Mouse (Mus musculus): Measurements from ENCODE around the gene Mcm5. TPM values are rescaled to one million over a fixed set of nuclear protein-coding genes. Genes with fewer than 3 reads are reported as not detected.

Mcm5 gene
- polyA plus RNA-seq, 1 experiment from 2014 or later, result 103 TPM

DNA sequence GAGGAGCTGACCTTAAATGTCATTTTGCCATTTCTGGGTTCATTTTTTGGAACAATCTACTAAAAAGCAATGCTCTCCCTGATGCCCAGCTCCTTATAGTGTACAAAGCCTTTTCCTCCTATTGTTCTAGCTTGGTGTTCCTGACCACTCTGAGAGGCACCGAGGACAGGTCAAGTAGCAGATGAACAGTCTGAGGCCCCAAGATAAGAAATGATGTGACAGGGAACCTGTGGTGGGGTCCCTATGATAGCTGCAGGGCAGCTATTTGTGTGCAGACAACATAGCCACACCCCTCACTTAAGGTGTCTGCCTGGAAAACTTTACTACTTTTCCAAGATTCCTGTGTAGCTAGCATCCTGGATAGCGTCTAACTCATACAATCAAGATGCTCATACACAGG, 26.9 kb downstream of the Mcm5 start:
- Histone ChIP-seq H3K9me3 (replicated peaks) (no peaks in the 10 kb centered on the region), H3K9ac (no peak overlapping the region), H3K4me2 (no peak overlapping the region), H3K27ac (ENCODE audit: poor library complexity, severe bottlenecking) (no peak overlapping the region), H3K36me3 (no peaks in the 10 kb centered on the region), H3K27me3 (replicated peaks) (no peaks in the 10 kb centered on the region), H3K4me1 (replicated peaks) (peaks cover 19% of the 10 kb centered on the region), H3K4me3 (no peak overlapping the region)
- 37% methylated on average over 2 of the region's 2 CpGs for WGBS
- no peak for ATAC-seq (ENCODE audit: insufficient number of reproducible peaks, low FRiP score)

DNA sequence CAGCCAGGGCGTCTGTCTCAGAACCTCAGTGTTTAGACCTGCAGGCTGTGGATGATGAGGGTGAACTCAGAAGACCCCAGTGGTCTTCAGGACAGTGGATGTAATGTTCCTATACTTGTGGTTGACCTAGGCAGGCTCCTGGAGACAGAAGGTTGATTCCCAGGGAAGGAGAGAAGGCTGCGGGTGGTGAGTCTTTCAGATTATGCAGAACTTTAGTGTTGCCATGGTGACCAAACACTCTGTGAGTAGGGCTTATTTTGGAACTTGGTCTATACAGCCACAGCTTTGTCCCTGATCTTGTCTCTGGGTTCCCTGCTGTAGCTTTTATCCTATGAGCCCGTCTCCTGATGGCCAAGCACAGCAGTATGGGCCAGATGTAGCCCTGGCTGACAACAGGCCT, 28.2 kb downstream of the Mcm5 start:
- 65% methylated on average over 3 of the region's 3 CpGs for WGBS
- Histone ChIP-seq H3K4me1 (replicated peaks) (peaks cover 19% of the 10 kb centered on the region), H3K36me3 (no peaks in the 10 kb centered on the region), H3K27ac (ENCODE audit: poor library complexity, severe bottlenecking) (no peak overlapping the region), H3K4me2 (no peak overlapping the region), H3K4me3 (no peak overlapping the region), H3K27me3 (replicated peaks) (no peaks in the 10 kb centered on the region), H3K9me3 (replicated peaks) (no peaks in the 10 kb centered on the region), H3K9ac (no peak overlapping the region)
- ATAC-seq (ENCODE audit: insufficient number of reproducible peaks, low FRiP score), result no peak

DNA sequence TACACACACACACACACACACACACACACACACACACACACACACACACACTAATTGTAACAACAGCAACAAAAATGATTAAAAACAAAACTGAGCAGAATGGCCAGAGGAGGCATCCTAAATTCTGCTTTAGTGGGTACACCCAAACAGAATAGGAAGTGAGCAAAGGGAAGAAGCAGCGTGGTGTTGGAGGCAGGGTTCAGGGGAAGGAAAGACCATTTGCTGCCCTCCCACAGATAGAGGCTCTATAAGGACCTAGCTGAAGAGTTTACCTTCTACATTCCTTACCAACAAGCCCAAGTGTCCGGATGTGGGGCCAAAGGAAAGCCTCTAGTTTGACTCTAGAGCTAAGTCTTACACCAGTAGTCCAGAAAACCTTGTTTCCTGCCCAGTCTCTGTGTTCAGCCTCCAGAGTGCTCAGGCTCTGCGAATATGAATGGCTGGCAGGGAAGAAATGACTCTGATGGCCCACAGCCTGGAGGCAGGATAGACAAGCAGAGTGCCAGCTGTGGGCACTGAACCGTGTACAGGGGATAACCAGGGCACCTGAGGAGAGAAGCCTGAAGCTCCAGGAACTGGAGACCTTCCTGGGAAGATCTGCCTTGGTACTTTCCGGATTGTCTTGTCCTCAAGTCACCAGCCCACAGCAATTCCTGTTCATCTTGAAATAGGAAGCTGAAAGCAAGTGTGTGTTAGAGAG, 41.7 kb downstream of the Mcm5 start:
- Histone ChIP-seq H3K9ac (no peak overlapping the region), H3K9me3 (replicated peaks) (no peaks in the 10 kb centered on the region), H3K27me3 (replicated peaks) (no peaks in the 10 kb centered on the region), H3K4me3 (no peak overlapping the region), H3K4me2 (no peak overlapping the region), H3K27ac (ENCODE audit: poor library complexity, severe bottlenecking) (no peak overlapping the region), H3K4me1 (replicated peaks) (no peaks in the 10 kb centered on the region), H3K36me3 (no peaks in the 10 kb centered on the region)
- WGBS, result 68% methylated on average over 5 of the region's 5 CpGs
- ATAC-seq (ENCODE audit: insufficient number of reproducible peaks, low FRiP score), result no peak

DNA sequence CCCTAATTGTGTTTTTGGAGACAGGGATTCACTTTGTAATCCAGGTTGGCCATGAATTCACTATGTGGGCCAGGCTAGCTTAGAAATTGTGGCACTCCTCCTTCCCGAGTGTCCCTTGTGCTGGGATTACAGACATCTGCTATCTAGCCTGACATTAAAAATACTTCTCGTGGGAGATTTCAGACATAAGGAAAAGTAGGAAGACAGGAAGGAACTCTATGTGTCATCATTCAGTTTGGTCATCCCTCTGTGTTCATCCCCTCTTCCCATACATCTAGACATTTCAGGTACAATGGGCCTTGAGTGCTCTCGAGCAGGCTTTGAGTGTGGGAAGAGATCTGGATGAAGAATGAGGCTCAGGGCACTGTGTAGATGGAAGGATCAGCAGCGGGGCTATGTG, 42.4 kb downstream of the Mcm5 start:
- Histone ChIP-seq H3K4me2 (no peak overlapping the region), H3K9ac (no peak overlapping the region), H3K4me3 (no peak overlapping the region), H3K9me3 (replicated peaks) (no peaks in the 10 kb centered on the region), H3K27ac (ENCODE audit: poor library complexity, severe bottlenecking) (no peak overlapping the region), H3K4me1 (replicated peaks) (no peaks in the 10 kb centered on the region), H3K36me3 (no peaks in the 10 kb centered on the region), H3K27me3 (replicated peaks) (no peaks in the 10 kb centered on the region)
- WGBS, result 78% methylated on average over 4 of the region's 4 CpGs
- no peak for ATAC-seq (ENCODE audit: insufficient number of reproducible peaks, low FRiP score)

DNA sequence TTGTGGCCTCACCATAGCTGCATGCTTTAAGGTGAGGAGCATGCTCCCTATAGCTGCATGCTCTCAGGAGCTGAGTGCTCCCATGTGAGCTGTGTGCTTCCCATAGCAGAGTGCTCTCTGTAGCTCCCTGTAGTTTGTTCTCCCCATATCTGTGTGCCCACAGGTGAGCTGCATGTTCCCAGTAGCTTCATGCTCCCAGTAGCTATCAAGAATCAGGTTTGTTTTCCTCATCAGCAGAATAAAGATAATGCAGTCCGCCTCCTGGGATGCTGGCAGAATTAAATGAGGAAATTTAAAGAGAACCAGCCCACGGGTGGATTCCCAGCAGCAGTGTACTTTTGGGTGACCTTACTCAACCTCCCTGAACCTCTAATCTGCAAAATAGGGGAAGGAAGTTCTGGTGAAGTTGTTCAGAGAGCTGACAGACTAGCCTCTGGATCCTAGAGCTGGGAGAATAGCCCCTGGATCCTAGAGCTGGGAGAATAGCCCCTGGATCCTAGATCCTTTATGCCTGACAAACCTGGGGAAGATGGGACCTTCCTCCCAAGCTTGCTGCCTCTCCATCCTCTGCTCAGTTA, 43.2 kb downstream of the Mcm5 start:
- no peaks in the 10 kb centered on the region for H3K27me3 ChIP-seq (replicated peaks)
- H3K27ac ChIP-seq (ENCODE audit: poor library complexity, severe bottlenecking), result no peak overlapping the region
- no peaks in the 10 kb centered on the region for H3K36me3 ChIP-seq
- H3K4me2 ChIP-seq, result no peak overlapping the region
- no peak overlapping the region for H3K9ac ChIP-seq
- ATAC-seq (ENCODE audit: insufficient number of reproducible peaks, low FRiP score), result no peak
- 61% methylated on average over 2 of the region's 2 CpGs for WGBS
- H3K9me3 ChIP-seq (replicated peaks), result no peaks in the 10 kb centered on the region
- no peaks in the 10 kb centered on the region for H3K4me1 ChIP-seq (replicated peaks)
- no peak overlapping the region for H3K4me3 ChIP-seq

DNA sequence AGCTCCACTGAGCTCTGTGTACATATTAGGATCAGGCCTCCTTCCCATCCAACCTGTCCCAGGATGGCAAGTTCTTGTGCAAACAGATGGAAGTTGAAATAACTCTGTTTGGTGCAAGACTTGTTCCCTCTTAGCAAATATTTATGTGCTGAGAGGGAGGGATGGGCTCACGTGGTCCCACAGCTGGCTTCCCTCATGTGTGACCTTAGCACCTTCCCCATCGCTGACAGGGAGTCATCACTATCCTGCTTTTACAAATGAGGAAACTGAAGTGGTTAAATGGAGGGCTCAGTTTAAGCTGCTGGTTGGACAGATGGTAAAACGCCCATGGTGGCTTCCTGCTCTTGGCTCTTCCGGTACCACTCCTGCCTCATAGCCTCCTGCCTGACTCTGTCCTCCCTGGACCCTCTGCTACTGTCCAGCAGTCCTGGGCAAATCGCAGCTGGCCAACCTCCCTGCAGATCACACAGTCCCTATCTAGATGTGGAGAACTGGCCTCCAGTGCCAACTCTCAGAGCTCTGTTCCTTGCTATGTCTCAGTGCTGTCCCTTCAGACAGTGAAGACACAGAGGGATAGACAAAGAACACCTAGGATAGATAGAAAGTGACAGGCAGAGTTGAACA, 45.6 kb downstream of the Mcm5 start:
- H3K4me2 ChIP-seq, result no peak overlapping the region
- ATAC-seq (ENCODE audit: insufficient number of reproducible peaks, low FRiP score), result no peak
- no peaks in the 10 kb centered on the region for H3K27me3 ChIP-seq (replicated peaks)
- no peaks in the 10 kb centered on the region for H3K36me3 ChIP-seq
- H3K9ac ChIP-seq, result no peak overlapping the region
- no peak overlapping the region for H3K4me3 ChIP-seq
- no peaks in the 10 kb centered on the region for H3K9me3 ChIP-seq (replicated peaks)
- WGBS, result 63% methylated on average over 5 of the region's 5 CpGs
- no peak overlapping the region for H3K27ac ChIP-seq (ENCODE audit: poor library complexity, severe bottlenecking)
- H3K4me1 ChIP-seq (replicated peaks), result no peaks in the 10 kb centered on the region

DNA sequence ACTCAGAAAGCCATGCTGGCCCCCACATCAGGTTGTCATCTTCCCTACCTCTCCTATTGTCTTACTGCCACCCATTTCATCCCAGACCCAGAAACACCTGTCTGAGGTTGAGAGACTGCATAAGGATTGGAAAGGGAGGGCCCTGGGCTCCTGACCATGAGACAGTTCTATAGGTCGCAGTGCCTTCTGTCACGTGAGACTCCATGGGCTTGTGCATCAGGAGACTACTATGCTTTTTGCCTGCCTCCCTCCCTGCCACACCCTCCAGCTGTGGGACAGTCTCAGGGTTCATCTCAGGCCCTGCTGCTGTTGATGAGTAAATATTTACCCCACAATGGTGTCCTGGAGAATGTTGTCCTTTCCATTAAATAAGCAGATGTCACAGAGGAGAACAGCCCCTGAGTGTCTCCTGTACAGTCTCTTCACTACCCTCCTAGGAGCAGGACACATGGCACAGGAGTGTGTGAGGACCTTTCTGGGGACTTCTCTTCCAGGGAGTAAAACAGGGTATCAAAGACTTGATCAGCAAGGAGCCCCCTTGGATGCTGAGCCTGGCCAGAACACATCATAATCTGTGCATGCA, 46.5 kb downstream of the Mcm5 start:
- Histone ChIP-seq H3K4me1 (replicated peaks) (no peaks in the 10 kb centered on the region), H3K4me2 (no peak overlapping the region), H3K4me3 (no peak overlapping the region), H3K27me3 (replicated peaks) (no peaks in the 10 kb centered on the region), H3K9me3 (replicated peaks) (no peaks in the 10 kb centered on the region), H3K27ac (ENCODE audit: poor library complexity, severe bottlenecking) (no peak overlapping the region), H3K36me3 (no peaks in the 10 kb centered on the region), H3K9ac (no peak overlapping the region)
- ATAC-seq (ENCODE audit: insufficient number of reproducible peaks, low FRiP score), result no peak; the same call in 1 of the 2 replicates
- WGBS, result 69% methylated on average over 2 of the region's 2 CpGs

DNA sequence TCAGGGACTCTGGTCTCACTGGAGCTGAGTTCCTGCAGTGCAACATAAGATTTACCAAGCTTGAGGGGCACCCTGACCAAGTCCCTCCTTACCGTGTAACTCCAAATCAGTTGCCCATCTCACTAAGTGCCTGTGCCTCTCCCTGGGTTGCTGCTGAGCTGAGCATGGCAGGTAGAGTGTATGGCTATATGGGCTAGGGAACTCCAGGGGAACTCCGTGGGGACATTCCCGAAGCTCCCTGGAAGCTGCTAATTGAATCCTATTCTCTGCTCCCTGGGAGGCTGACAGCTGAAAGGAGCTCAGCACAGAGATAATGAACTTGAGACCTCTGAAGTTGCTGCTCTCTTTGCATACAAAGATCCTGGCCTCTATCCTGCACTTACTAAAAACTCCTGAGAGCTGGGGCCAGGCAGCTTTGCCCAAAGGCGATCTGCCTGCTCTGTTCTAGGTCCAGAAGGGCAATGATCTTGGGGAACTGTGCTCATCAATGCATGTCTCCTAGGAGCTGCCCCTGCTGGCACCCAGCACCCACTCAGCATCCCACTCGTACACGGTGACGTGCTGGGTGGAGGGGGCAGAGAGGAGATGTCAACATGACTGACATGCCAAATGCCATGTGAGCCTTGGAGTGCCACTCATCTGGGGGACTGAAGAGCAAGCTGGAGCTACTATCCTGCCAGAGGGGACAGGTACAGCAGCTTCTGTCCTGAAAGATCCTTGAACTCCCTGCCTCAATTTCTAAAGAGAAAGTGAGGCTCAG, 48.3 kb downstream of the Mcm5 start:
- no peaks in the 10 kb centered on the region for H3K36me3 ChIP-seq
- no peak for ATAC-seq (ENCODE audit: insufficient number of reproducible peaks, low FRiP score)
- 15% methylated on average over 7 of the region's 7 CpGs for WGBS

DNA sequence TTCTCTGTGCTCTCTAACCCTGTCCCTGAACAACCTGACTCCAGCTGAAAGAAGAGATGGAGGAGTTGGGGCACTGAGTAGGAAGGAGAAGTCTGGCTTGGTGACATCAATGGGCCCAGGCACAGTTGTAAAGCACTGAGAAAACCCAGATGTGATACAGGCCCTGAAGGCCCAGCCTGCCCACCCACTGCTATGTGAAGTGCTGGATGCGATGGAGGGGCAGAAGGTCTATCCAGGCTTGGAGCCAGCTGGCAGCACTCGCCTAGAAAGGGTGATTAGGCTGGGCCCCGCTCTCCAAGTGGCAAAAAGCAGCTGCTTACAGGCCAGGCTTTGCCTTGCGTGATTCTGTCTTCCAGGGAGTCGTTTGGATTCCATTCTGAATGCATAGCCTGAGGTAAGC, 60.0 kb downstream of the Mcm5 start:
- no peak for ATAC-seq (ENCODE audit: insufficient number of reproducible peaks, low FRiP score)
- Histone ChIP-seq H3K4me2 (no peak overlapping the region), H3K9ac (no peak overlapping the region), H3K4me3 (no peak overlapping the region), H3K27ac (ENCODE audit: poor library complexity, severe bottlenecking) (no peak overlapping the region), H3K9me3 (replicated peaks) (no peaks in the 10 kb centered on the region), H3K4me1 (replicated peaks) (no peaks in the 10 kb centered on the region), H3K36me3 (no peaks in the 10 kb centered on the region), H3K27me3 (replicated peaks) (no peaks in the 10 kb centered on the region)
- WGBS, result 61% methylated on average over 5 of the region's 5 CpGs

More for the DNA sequence above, 48.3 kb downstream of the Mcm5 start:
- Histone ChIP-seq H3K4me3 (no peak overlapping the region), H3K27ac (ENCODE audit: poor library complexity, severe bottlenecking) (no peak overlapping the region), H3K27me3 (replicated peaks) (no peaks in the 10 kb centered on the region), H3K9me3 (replicated peaks) (no peaks in the 10 kb centered on the region), H3K9ac (no peak overlapping the region), H3K4me1 (replicated peaks) (no peaks in the 10 kb centered on the region), H3K4me2 (no peak overlapping the region)

DNA sequence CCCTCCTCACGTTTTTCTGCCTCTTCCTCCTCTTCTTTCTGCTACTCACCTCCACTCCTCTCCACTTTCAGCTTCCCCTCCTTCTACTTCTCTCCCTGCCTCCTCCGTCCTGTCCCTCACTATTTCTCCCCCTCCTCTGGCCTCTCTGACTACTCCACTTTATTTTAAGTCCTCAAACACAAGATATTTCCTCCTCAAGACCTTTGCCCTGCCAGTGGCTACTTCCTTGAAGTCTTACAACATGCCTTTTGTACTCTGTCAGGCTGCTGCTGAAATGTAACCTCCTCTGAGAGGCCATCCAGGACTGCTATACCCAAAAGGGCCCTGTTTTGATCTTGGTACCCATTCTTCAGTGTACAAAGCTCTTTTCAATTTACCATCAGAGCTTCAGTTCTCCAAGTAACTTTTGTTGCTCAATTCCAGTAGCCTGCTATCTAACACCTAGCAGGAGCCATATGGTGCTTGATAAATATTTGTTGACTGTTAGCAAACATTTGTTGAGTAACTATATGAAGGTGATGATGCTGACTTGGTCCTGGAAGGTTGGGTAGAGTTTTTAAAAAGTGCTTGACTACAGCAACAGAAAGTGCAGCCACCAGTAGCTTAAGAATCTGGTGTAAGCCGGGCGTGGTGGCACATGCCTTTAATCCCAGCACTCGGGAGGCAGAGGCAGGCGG, 62.8 kb downstream of the Mcm5 start:
- Histone ChIP-seq H3K36me3 (no peaks in the 10 kb centered on the region), H3K4me2 (no peak overlapping the region), H3K27ac (ENCODE audit: poor library complexity, severe bottlenecking) (no peak overlapping the region), H3K4me1 (replicated peaks) (no peaks in the 10 kb centered on the region), H3K9me3 (replicated peaks) (no peaks in the 10 kb centered on the region), H3K9ac (no peak overlapping the region), H3K4me3 (no peak overlapping the region), H3K27me3 (replicated peaks) (no peaks in the 10 kb centered on the region)
- 70% methylated on average over 6 of the region's 6 CpGs for WGBS
- ATAC-seq (ENCODE audit: insufficient number of reproducible peaks, low FRiP score), result no peak

All from heart, embryonic 12.5 days (tissue).